Mouse (Mus musculus): ENCODE data around the gene Sqstm1. TPM values are rescaled to one million over a fixed set of nuclear protein-coding genes. Genes with fewer than 3 reads are reported as not detected.
"Not testable (repeated sequence)": the region's sequence is repeated elsewhere in the genome, so short reads cannot be mapped to it uniquely, and the experiment has no call there.

The Sqstm1 gene
- polyA plus RNA-seq, 1 experiment, result 93.1 TPM

- TF ChIP-seq GATA1 (IDR thresholded peaks at IDR 0.05; ENCODE audit: low read length), result no peak
These were observed 31.8 kb downstream of the Sqstm1 start for GRCm38 (mm10) chr11:50178532-50179488.

- TF ChIP-seq GATA1 (IDR thresholded peaks at IDR 0.05; ENCODE audit: low read length), result no peak
These were observed 33.5 kb downstream of the Sqstm1 start for GRCm38 (mm10) chr11:50177111-50177510.

DNA sequence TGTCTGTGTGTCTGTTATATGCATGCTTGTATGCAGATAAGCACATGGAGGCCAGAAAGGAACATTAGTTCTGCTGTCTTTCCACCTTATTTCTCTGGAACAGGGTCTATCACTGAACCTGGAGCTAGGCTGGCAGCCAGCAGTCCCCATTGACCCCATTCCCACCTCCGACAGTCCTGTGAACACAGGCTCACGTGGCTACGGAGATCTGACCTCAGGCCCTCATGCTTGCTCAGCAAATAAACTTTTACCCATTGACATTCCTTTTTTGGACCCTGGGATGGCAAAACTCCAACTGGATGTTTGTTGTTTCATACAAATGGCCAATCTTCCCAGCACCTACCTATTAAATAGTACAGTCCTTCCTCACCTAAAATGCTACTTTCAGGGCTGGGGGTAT lies 34.3 kb downstream of the Sqstm1 start:
- no peak for TF ChIP-seq GATA1 (IDR thresholded peaks at IDR 0.05; ENCODE audit: low read length)

DNA sequence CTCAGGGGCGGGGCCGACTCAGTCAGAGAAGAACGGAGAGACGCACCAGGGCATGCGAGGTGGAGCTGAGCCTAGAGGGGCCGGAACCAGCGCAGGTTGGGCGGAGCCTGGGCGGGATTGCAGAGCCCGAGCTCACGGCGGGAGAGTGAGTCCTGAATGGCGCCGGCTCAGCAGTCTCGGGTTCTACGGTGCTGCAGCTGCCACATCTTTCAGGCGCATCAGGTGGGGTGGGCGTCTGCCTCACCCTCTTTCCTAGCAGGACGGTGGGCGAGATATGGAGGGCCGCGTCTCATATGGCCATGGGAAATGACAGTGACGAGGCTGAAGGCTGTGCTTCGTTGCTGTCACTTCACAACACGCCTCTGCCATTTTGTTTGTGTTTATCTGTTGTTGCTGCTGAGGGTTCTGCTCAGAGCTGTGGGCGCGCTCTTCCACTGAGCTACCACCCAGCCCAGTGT lies 35.9 kb downstream of the Sqstm1 start:
- TF ChIP-seq GATA1 (IDR thresholded peaks at IDR 0.05; ENCODE audit: low read length), result no peak

GRCm38 (mm10) chr11:50174111-50174729 lies 36.4 kb downstream of the Sqstm1 start, which contains the start of gene Mrnip:
Gene Mrnip, plus strand, starts transcription at chr11:50174444.
- not testable (repeated sequence) for TF ChIP-seq GATA1 (IDR thresholded peaks at IDR 0.05; ENCODE audit: low read length)

DNA sequence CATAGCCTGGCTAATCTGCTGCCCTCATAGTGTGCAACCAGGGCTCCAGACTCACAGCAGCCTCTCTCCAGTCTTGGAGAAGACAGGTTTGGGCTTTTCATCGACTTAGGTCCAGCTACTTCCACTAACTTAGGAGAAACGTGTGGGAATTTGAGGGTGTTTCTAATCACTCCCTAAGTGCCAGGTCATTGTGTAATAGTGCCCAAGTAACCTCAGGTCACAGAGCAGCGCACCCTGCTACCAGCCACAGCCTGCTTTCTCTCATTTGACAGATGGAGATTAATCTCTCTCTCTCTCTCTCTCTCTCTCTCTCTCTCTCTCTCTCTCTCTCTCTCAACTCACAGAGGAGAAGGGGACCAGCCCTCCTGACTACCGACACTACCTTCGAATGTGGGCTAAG lies 42.3 kb downstream of the Sqstm1 start:
- no peak for TF ChIP-seq GATA1 (IDR thresholded peaks at IDR 0.05; ENCODE audit: low read length)

DNA sequence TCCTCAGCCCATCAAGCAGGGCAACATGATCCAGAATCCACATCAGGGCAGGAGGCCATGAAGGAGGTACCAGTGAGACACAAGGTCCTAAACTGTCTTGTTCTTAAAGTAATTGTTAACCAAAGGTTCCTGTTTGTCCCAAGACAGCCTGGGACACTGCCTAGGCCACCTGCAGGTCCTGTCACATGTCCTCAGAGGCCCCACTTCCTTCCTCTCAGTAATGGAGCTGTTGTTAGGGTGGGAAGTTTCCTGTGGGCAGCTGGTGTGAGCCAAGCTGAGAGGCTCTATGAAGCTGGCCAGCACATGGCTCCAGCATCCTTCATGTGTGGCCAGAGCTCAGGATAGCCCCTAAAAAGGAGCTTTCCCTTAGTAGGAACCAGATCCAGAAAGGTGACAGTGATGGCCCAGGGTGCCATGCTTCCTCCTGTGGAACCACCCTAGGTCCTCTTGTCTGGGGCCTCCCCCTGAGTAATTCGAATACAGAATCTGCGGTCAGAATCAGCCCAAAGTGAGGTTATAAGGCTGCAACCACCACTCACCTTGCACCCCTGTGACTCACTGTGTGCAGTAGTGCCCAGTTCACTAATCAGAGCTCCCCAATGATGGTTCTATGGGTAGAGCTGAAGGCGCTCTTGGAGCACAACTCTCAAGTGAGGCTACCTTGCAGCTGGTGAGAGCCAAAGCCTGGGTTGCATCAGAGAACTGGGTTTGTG lies 48.1 kb downstream of the Sqstm1 start:
- TF ChIP-seq GATA1 (IDR thresholded peaks at IDR 0.05; ENCODE audit: low read length), result no peak

GRCm38 (mm10) chr11:50161578-50162304 lies 48.9 kb downstream of the Sqstm1 start:
- no peak for TF ChIP-seq GATA1 (IDR thresholded peaks at IDR 0.05; ENCODE audit: low read length)

GRCm38 (mm10) chr11:50159347-50159746 lies 51.3 kb downstream of the Sqstm1 start:
- TF ChIP-seq GATA1 (IDR thresholded peaks at IDR 0.05; ENCODE audit: low read length), result no peak

GRCm38 (mm10) chr11:50158346-50158745 lies 52.3 kb downstream of the Sqstm1 start:
- TF ChIP-seq GATA1 (IDR thresholded peaks at IDR 0.05; ENCODE audit: low read length), result no peak

GRCm38 (mm10) chr11:50156725-50157258 lies 53.8 kb downstream of the Sqstm1 start:
- TF ChIP-seq GATA1 (IDR thresholded peaks at IDR 0.05; ENCODE audit: low read length), result no peak

DNA sequence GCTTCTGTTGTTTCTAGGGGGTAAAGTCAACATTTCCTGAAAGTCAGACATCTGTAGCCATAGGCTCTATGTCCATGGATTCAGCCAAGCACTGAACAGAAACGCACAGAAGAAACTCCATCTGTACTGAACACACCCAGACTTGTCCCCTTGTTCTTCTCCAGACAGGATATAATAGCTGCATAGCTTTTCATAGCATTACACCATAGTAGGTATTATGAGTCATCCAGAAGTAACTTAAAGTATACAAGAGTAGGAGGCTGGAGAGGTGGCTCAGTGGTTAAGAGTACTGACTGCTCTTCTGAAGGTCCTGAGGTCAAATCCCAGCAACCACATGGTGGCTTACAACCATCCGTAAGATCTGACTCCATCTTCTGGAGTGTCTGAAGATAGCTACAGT lies 54.8 kb downstream of the Sqstm1 start:
- no peak for TF ChIP-seq GATA1 (IDR thresholded peaks at IDR 0.05; ENCODE audit: low read length)

DNA sequence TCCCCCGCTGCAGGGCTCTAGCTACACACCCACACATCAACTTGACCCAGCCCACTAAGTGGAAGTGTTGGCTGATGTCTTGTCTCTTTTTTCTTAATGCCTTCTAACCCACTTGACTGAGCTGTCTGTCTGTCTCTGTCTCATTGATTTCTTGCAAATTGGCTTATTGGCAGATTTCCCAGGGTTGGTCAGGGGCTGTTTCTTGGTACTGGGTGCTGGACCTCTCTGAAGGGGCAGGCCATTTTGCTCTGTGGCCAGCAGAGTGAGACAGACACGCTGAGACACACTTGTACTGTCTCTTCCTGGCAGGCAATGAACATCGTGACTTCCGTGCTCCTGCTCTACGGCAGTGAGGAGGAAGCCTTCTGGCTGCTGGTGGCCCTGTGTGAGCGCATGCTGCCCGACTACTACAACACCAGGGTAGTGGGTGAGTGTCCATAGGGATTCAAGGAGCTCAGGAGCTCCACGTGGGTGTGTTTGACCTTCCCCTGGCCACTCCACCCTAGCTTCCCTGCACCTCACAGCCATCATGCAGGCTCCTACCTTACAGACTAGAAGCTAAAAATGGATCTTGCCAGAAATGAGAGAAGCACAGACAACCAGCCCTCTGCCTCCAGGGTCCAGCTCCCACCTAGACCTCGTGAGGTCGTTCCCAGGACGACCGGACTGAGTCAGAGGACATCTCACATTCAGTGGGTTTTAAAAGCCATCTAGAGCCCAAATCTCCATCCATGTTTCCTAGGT lies 55.7 kb downstream of the Sqstm1 start:
- TF ChIP-seq GATA1 (IDR thresholded peaks at IDR 0.05; ENCODE audit: low read length), result no peak

GRCm38 (mm10) chr11:50154166-50154565 lies 56.5 kb downstream of the Sqstm1 start:
- TF ChIP-seq GATA1 (IDR thresholded peaks at IDR 0.05; ENCODE audit: low read length), result no peak
